Comparison of ENCODE assay signal across 11 mouse cellular contexts in genomic region chr9:102763520-102763919, GRCm38 (mm10). TPM values are rescaled to one million over a fixed set of nuclear protein-coding genes. Genes with fewer than 3 reads are reported as not detected.
DNase-seq lines count a peak whose midpoint lies in the region; ATAC-seq and TF ChIP-seq lines count a peak whose summit lies in the region.
"Had no signal": no experiment of that assay in that cellular context is flagged by ENCODE, and none has a peak within 500 bp of the region (broad histone marks: within the 10 kb centered on the region; RNA-seq: fewer than 3 reads in every experiment).

No protein-coding gene starts in this region.

- no peak overlapping the region for H3K4me3 ChIP-seq in gastrocnemius, adult 2 months
- H3K4me3 ChIP-seq: layer of hippocampus, adult 2 months; liver, embryonic 15.5 days had no signal

- peak; percentile 64 for DNase-seq in gastrocnemius, adult 2 months
- DNase-seq in gastrocnemius, postnatal 4 days (ENCODE audit: low spot score in 2 of 2): no peak
- peak; percentile 94 for DNase-seq in Muller cell, postnatal 12 days (ENCODE audit: inconsistent ontology term)
- DNase-seq in kidney, adult 11 months: peak; percentile 59
- DNase-seq in lung, postnatal 10 days: peak; percentile 42
- DNase-seq in adrenal gland, postnatal 14 days: no peak
- DNase-seq in left cerebral cortex, postnatal 36 days (ENCODE audit: low spot score in 2 of 2): no peak
- DNase-seq: cerebellum, adult 11 months had no signal

- H3K27ac ChIP-seq in gastrocnemius, adult 2 months: peak overlapping the region; percentile 73
- H3K27ac ChIP-seq: layer of hippocampus, adult 2 months; liver, embryonic 15.5 days had no signal

- intact Hi-C loops in gastrocnemius, adult 2 months (cut with DNase I): no loop called here
- intact Hi-C loops in left cerebral cortex, postnatal 36 days (cut with DNase I): no loop called here

- no peak for TF ChIP-seq CTCF in gastrocnemius, adult 2 months (IDR thresholded peaks at IDR 0.05)

- ATAC-seq in activated CD4-positive, CD25-positive, alpha-beta regulatory T cell, adult 4 months: no peak

RNA-seq across cellular contexts. Expression of gene Amotl2, which starts 47.0 kb away (rescaled TPM):
- 10 to 100 TPM; 13.7 to 28.5 TPM for total RNA-seq in gastrocnemius, adult 2 months (2021)
- 10 to 100 TPM; 58.1 to 61.2 TPM for total RNA-seq in gastrocnemius, postnatal 4 days (2021)
- 160 and 219 TPM in 2 replicates for total RNA-seq in adrenal gland, postnatal 14 days (2021)
- not detected for polyA plus RNA-seq in activated CD4-positive, CD25-positive, alpha-beta regulatory T cell, adult 4 months (2017; shearing (Covaris generic))
- 10 to 100 TPM; 18.5 to 24.3 TPM for total RNA-seq in left cerebral cortex, postnatal 36 days (2021)

Comparison
In these comparisons a context has a peak if more than half of its experiments do, and no peak if none do; other contexts are left out.
1. DNase-seq: peak in gastrocnemius, adult 2 months (single experiment), Muller cell, postnatal 12 days (single experiment), kidney, adult 11 months (single experiment) and lung, postnatal 10 days (single experiment); none in gastrocnemius, postnatal 4 days (0 of 2), adrenal gland, postnatal 14 days (single experiment) and left cerebral cortex, postnatal 36 days (0 of 2).